Mouse (Mus musculus) fat pad, adult 2 months (tissue): ENCODE data around the gene Pik3cd.
"Not testable (repeated sequence)": the region's sequence is repeated elsewhere in the genome, so short reads cannot be mapped to it uniquely, and the experiment has no call there.

Source experiments
- DNase-seq: peaks from one replicate; pipeline ENCODE4 v3.0.0-alpha.2; 2011; ENCODE audit warnings: low read depth, low spot score; ENCODE audit errors: extremely low read depth

Pik3cd gene

DNA sequence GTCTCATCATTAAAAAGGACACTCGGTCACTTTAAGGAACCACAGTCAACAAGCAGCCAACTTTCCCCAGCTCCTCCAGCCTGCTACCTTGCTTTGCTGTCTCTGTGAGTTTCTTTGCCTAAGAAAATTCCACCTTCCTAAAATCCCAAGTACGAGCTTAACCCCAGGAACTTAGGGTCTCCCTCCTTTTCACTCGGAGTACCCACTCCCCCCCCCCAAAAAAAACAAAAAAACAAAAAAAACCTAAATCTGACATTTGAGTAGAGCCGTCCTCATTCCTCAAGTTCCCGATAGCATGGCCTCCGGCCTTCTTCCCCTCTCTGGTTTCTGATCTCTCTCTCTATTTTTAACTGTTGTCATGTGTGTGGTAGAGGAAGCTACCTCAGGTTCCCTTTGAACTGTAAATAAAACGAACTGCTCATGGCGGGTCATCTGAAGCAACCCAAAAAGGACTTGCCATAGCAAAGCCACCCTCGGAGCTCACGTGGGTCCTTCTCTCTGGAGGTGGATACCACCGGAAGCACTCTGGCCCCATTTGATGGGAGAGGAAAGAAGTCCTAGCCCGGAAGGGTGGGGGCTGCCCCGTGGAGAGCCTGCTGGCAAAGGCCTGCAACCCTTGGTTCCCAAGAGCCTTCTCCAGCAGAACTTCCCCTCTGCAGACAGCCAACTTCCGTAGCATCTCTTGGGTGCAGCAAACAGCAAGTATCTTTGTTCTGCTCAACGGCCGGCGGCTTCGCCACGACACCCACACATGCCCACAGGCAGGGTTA, at the start of gene Pik3cd:
Gene Pik3cd, minus strand, starts transcription at position 362 of the 770 bp plus-strand sequence.
- DNase-seq, result no peak

DNA sequence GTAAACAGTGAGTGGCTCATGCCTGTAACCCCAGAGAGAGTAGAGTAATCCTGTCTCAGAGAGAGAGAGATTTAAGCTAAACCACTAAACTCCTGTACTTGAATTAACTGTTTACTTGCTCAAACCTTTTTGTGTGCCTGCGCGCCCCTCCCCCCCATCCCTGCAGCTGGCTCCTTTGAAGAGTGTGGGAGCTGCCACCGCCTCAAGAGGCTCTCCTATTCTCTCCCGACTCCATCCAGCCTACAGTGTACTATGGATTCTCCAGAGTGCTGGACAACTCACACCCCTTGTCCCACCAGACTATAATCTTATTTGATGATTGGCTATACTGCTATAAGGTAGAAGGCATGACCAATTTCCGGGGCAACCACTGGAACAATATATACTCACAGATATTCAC, 48.3 kb upstream of the Pik3cd start:
- no peak for DNase-seq

DNA sequence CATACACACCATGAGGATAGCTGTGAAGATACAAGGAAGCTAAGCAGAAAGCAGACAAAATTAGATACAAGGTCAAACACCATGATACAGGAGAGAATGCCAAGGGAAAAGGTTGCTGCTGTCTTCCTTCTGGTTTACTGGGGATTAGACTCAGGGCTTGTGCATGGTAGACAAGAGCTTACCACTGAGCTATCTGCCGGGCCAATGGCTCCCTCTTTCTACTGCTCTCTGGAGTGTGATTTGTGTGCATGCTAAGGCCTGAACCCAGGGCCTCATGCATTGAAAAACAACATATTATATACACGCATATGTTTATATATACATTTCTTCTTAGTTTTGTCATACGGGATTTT, 47.3 kb upstream of the Pik3cd start:
- not testable (repeated sequence) for DNase-seq

DNA sequence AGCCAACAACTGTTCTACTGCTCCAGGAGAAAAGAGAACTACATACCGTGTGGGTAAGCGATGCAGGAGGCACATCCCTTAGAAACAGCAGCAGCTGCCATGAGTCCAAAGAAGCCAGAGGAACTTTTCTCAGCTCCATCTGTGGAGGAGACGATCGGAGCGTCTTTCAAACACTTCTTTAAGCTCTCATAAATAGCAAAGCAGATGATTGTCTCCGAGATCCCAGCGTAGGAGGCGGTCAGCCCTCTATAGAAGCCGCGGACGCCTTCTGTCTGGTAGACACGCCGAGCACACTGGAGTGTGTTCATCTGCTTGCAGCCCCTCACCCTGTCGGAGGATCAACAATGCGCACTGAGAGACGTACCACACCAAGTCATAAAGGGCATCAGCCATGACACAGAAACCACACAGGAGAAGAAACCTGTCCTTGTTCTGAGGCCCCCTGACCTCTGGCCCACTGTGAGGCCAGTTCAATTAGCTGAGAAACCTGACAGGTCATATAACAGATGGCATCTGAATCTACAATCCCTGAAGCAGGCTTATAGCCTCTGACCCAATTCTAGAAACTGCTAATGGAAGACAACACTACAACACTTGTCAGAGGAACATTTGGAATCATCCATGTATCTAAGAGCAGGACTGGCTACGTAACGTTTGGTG, 46.8 kb upstream of the Pik3cd start:
- DNase-seq, result no peak

DNA sequence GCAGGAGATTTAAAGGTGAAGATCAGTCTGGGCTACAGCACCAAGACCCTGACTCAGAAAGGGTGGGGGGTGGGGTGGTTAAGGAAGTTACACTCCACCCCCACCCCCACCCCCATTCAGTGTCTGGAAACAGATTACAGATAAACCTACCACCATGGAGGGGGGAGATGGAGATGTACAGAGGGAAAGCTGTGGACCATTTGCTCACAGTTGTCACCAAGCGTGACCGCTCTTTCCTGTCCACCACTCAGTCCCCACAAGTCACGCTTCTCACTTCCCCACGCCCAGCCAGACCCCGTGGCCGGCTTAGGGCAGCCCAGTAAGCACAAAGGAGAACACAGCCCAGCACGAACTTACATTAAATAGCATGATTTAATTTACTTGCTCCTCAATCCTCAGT, 41.7 kb upstream of the Pik3cd start:
- no peak for DNase-seq

DNA sequence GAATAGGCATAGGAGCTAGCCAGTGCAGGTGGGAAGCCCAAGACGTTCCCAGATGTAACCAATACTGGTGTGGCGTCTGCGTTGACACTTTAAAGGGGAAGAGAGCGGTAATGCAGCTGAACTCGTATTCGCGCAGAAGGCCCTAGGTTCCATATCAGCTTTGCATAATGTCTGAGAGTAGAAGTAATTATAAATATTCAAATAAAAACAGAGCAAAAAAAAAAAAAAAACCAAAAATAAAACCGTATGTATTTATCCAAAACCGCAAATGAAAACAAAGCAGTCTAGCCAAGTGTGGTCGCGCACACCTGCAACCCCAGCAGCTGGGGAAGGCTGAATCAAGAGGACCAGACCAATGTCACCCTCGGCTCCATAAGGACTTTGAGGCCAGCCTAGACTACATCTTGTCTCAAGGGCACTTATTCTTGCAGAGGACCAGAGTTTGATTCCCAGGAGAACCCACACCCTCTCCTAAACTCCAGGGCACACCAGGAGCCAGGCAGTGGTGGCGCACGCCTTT, 39.7 kb upstream of the Pik3cd start:
- DNase-seq, result no peak

DNA sequence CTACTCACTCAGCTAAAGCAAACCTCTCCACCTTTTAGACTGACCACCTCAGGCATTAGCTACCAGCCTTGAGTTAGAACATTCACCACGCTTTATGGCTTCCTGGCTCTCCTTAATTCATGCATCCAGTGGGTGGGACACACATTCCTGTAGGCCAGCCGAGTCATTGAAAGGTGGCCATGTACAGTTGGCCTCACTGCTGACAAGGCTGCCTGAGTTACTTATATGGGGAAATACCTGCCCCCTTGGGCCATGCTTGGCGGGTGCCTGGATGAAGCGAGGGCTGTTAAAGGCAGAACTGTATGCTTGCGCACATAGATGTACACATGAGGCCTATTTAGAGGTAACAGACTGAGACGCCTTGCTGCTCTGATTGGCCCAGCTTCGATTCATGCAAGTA, 37.9 kb upstream of the Pik3cd start:
- DNase-seq, result no peak

DNA sequence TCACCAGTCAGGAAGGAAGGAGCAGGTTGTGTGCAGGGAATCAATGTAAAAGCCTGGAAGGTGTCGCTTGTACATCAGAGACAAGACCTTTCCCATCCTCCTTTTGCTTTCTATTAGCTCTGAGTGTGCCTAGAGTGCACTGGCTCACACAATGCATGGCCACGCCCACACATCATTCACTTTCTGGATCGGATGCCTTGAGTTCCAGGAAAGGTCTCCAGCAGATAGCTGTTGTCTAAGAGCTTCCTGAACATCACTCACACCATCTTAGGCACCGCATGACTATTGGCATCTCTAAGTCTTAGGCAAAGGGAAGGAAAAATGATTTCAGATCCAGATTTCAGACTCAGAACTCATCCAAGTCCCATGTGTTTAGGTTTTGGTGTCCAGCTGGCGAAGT, 37.1 kb upstream of the Pik3cd start:
- DNase-seq, result no peak

DNA sequence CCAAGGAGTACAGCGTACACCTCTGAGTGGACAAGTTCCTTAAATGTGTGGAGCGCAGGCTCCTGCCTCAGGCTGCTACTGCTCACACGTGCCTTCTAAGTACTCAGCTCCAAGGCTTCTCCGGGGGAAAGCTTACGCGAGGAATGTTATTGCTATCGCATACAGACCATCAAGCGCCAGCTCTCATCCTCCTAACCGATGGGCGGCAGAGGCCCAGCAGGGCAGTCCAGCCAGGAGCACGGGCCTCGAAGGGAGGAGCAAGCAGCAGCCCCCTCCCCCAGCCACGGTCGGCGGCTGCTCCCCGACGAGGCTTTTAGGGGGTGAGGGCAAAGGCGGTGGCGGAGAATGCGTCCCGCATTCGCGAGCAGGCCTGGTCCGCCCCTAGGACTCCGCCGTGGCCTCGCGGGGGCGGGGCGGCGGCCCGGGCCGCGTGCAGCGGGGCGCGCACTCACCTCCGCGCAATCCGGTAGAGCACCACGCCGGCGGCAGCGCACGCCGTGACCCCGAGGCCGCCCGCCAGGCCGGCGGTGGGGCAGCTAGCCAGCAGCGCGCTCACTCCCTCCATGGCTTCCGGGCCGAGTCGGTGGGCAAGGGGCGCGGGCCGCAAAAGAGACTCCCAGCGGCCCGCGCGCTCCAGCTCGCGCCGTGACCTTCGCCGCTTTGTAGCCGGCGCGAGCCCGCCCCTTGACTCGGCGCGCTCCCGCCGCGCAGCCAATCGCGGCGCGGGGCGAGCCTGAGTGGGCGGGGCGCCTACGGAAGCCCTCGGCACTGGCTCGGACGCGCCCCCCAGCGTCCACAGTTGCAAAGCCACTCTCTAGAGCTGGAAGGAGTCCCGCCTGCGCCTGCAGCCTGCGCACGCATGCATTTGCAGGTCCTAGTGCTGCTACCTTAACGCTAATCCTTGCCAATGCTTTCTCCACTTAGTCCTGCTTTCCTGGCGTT, 35.3 kb upstream of the Pik3cd start, which contains the start of gene Tmem201:
Gene Tmem201, minus strand, starts transcription at position 662 of the 942 bp plus-strand sequence.
- DNase-seq, result no peak

DNA sequence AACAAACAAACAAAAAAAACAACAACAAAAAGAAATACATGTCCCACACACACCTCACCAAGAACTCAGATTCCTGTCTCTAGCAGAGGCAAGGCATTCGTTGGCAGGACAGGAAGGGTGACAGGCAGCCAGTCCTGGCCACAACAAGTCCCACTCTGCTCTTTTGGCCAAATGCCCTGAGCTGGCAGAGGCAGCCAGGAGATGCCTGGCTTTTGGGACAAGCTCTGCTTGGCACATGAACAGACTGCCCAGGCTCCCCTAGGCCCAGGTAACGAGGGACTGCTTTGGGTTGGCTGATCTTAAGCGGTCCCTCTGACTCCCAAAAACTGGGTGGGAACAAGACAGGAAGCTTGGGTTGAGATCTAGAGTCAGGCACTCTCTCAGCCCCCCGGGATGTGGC, 34.2 kb upstream of the Pik3cd start:
- DNase-seq, result peak; percentile 51

DNA sequence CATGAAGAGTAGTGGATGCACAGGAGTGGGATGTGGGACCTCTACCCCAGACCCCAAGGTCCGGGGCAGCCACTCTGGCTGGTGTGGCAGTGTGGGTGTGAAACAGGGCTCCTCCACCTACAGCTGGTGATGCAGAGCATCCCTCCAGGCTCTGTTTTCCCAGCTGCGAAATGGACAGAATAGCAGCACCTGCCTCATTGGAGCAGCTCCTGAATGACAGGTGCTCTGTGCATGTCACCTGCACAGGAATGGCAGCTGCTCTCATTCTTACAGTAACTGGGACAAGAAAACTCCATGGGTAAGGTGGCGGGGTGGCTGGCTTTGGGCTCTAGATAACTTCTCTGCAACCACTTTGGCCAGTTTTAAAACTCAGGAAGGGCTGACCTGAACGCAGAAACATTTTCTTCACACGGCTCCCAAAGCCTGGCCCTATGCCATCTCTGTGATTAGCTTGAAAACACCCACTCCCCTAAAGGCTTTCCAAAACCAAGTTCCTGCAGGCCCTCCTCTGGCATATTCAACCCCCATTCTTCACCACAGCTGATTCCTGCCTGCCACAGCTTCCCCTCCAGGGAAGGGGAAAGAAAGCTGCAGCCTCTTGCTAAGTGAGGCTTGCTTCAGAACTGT, 33.4 kb upstream of the Pik3cd start:
- DNase-seq, result no peak

DNA sequence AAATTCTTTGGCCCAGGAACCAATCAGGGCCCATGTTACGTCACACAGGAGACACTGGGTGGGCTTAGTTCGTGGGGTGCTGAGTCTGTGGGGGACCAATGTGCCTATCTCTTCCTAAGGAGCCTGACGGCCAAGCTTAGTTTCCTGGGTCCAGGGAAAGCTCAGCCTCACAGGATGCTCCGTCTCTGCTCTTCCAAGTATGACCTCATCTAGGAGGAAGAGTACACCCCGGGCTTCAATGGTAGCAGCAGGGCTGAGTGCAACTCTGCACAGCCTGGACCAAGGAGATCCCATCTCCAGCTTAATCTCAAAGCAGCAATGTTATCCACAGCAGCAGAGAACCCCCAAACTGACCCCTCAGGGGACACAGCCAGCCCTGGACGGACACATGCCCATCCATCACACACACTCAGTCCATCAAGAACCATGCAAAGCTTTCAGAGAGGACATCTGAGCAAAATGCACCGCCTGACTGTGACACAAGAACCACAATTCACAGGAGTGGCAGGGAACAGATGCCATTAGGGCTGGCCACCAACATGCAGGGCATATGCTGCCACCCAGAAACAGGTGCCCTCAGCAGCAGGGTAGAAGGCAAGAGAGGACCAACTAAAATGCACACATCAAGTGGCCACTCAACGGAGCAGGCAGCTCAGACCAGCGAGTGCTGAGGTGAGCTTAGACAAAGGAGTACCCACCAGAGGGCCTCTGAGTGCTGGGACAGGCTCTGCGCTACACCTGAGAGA, 32.5 kb upstream of the Pik3cd start:
- no peak for DNase-seq

DNA sequence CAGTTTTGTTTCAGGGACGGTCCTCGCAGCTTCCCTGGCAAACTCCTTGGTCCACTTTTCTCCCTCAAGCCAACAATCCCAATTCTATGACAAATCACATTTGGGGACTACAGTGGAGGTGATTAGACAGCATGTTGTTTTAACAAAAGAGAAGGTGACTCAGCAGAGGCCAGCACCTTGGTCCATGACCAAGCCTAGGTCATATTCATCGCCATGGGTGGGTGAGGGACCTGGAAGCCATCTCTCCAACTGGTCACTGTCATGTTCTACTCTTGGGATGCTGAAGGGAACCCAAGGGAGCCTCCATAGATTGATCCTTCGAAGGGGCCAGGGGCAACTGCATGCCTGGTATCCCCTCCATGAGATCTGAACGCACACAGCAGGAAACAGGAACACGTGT, 31.9 kb upstream of the Pik3cd start:
- no peak for DNase-seq

DNA sequence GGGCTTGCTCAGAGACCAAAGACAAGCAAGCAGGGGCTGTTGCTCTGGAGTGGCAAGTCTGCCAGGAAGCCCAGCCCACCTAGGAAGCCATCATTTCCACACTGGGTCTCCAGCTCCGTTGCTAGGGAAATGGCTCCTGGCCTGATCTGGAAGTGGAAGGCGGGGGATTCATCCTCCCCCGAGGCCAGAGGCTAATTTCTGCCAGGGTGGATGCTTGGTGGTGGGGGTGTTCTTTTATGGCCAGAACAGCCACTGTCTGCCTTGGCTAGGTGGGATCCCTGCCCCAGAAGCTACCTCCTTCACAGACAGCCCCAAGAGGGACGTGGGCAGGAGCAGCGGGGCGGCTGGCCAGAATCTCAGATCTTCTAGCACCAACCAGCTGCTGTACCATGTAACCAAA, 31.4 kb upstream of the Pik3cd start:
- DNase-seq, result no peak

DNA sequence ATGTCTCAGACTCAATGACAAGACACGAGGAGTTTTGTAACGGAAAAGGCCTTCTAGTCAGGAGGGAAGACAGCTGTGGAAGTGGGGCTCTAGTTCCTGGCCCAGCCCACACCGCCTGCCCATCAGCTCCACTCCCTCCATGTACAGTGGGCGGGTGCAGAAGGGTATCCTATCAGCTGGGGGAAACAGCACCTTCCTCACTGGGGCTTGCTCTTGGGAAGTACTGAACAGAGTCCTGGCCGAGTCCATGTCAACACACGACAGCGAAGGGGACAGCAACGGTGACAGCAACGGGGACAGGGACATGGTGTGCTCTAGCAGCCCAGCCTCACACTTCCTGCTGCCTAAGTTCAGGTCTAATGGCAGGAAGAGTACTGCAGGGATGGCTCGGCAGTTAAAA, 30.4 kb upstream of the Pik3cd start:
- no peak for DNase-seq

DNA sequence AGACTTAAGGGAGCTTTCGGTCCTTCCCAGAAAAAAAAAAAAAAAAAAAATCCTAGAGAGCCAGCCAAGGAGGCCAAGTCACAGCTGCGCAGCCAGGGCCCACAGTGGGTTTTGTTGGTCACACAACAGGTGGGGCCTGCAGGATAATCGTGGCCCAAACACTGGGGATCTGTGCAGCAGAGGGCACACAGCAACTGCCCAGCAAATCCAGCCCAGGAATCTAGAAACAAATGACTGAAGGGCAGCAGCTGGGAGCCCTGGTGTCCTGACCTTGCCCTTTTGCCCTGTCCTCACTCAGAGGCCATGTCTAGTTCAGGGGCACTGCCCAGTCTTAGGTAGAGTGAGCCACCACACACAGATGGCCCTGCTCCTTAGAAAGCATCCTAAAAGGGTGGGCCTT, 29.9 kb upstream of the Pik3cd start:
- no peak for DNase-seq

DNA sequence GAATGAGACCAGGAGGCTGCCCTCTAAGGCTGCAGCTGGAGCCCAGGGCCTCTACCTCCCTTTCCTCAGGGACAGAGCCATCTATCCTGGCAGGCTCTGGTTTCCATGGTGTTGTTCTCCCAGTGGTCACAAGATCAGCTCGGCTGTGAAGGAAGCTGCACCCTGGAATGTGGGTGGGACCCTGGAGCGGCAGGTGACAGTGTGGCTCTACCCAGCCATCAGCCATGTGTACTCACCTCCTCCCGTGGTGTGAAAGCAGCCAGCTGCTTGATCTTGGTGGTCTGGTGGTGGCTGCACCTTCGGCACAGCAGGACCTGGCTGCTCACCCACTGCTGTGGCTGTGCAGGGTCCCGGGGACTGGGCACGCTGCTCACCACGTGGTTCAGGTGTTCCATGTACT, 28.5 kb upstream of the Pik3cd start:
- DNase-seq, result no peak

DNA sequence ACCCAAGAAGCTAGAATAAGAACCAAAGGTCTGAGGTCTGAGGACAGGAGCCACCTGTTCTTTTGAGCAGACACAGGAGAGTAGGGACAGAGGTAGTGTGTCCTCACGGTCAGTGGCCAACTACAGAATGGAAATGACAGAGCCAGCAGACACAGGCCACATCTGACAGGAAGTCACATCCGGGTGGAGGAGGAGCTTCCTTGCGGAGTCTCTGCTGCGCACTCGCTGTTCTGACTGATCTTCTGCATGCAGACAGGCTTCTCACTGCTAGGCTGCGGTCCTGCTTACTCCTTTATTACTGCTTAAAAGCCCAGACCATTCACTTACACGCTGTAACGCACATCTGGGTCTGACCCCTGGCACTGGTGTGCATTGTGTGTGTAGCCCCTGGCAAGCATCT, 26.4 kb upstream of the Pik3cd start:
- no peak for DNase-seq

DNA sequence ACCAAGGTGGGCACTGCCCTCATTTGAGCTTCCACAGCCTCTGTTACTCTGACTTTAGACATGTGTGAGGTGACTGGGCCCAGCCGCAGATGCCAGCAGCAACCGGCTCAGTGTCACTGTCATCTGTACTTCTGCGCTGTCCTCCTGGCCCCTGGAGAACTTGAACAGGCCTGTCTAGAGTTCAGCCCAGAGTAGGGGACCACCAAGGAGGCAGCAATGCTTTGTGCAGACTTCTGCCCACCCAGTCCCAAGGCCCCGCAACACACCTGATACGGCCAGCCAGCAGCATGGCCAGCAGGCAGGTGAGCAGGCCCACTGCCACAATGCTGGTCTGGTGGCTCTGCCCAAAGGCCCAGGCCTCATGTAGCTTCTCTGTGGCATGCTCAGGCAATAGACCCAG, 25.3 kb upstream of the Pik3cd start:
- no peak for DNase-seq

DNA sequence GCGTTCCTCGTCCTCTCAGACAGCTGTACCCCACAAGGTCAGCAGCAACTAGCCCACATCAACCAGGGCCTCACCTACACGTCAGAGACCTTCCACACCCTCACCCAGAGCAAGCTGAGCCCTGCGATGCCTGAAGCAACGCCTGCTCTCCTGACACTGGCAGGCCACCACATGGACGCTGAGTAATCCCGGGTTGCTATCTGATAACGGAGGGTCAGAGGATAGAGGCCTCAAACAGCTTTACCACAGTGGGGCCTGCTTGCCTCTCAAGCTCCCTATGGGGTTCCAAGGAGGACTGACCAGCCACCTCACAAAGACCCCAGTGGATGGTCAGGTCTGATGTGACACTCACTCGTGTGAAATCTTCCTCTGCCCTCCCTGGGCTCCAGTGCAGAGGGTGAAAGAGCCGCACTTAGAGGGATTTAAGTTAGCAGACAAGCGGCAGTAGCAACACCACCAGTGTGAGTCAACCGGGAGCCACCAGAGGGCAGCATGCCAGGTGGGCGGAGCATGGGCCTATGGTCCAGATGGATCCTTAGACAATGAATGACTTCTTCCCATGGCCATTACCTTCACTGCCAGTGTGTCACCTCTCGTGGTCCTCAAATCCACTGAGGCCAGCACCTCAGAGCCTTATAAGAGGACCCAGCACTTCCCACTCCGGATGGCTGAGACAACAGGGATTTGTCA, 23.4 kb upstream of the Pik3cd start:
- DNase-seq, result no peak
